Mouse (Mus musculus) layer of hippocampus, adult 11-12 months (tissue): ENCODE measurements around the gene Bdh1.
A peak's percentile ranks its signal among the peaks of the same experiment; 100 is the strongest.

Source experiments
- DNase-seq: peaks from one replicate; pipeline ENCODE4 v3.0.0; 2022; ENCODE audit warnings: low spot score

The Bdh1 gene

DNA sequence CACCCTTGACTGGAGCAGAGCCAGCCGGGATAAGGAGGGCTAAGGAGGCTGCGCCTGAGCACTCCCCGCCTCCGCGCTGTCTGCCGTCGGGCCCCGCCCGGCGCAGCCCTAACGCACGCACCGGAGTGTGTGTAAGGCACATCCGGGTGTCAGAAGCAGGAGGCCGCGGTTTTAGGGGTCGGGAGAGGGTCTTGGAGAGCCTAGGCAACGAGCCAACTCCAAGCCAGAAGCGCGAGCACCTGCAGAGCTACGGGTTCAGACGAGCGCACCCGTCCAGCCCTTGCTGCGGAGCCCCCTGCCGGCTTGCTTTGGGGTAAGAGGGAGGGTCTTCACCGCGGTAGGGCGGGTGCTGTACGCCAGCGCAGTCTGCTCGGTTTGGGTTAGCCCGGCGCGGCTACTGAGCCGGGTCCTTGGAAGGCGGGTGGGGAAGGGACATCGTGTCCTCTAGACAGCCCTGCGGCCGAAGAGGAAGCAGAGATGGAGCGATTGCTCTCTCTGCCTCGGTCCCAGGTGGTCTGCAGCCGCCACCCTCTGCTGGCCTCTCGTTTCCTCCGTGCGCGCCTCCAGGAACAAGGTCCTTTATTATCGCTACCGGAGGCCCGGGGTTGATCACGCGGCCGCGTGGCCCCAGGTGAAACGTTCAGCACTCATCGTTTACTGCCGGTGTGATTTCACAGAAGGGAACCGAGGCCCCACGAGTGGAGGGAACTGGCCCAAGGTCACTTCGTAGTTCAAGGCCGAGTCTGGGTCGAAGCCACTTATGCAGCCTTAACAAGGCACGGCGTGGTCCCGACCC, 6.8 kb downstream of the Bdh1 start:
- peak; percentile 86 for DNase-seq

DNA sequence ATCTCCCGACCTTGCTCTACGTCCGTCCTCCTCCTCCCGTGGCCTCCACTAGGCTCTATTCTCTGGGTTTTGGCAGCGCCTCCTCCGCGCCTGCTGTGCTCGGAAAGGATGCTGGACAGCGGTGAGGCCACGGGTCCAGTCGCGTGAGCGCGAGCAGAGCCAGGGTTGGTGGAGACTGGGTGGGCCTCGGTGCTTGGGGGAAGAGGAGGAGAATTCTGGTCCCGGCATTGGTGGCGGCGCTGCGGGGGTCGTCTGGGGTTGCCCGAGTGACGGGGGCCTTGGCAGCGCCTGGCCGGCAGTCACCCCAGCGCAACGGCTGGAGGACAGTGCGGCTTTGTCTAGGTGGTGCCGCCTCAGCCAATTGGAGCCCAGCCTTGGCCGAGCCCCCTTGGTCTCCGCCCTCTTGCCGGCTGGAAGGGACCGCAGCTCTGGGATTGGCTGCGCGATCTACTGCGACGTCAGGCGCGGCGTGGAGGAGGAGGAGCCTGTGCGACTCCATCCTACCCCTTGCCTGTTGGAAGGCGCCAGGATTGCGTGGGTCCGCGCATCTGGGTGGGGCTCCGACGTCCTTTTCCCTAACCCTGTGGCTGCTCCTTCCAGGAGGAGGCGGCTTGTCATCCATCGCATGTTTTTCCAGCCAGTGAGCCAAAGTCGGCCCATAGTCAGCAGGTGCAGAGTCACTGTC, 7.5 kb downstream of the Bdh1 start:
- DNase-seq = peak; percentile 96

GRCm38 (mm10) chr16:31433466-31434110, 11.5 kb downstream of the Bdh1 start:
- no peak for DNase-seq

- no peak for DNase-seq
Observed at GRCm38 (mm10) chr16:31435146-31435545, 13.1 kb downstream of the Bdh1 start.

GRCm38 (mm10) chr16:31436085-31436484, 14.0 kb downstream of the Bdh1 start:
- DNase-seq = no peak

- DNase-seq = no peak
Observed at GRCm38 (mm10) chr16:31437358-31437757, 15.3 kb downstream of the Bdh1 start.

DNA sequence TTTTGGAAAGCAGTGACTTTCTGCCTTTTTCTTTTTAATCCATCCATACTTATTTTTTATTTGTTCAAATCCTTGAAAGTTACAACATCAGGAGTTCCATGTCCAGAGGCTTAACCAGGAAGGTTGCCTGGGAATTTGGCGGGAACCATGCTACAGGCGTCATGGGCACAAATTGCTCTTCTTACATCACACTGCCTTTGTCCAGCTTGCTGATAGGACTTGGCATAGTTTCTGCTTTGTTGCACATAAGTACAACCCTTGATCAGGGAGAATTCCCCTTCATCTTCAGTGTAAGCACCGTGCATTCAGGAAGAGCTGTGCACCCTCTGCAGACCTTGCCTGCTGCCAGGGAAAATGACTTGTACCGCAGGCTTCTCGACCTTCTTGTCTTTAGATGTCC, 17.4 kb downstream of the Bdh1 start:
- DNase-seq = no peak

GRCm38 (mm10) chr16:31440046-31440445, 18.0 kb downstream of the Bdh1 start:
- no peak for DNase-seq

DNA sequence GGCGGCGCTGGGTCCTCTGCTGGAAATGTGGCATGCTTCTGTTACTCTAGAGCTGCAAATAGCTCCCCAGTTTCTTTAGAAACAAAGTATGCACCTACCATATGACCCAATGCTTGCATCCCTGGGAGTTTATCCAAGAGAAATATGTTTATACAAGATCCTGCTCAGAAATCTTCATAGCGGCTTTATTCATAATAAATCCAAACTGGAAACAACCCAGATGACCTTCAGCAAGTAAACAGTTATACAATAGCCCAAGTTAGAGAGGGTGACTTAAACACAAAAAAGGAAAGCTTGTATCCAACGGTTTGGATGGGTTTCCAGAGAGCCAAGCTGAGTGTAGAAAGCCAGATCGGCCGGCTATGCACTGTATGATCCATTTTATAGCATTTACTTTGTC, 22.4 kb downstream of the Bdh1 start:
- no peak for DNase-seq

- no peak for DNase-seq
Observed at GRCm38 (mm10) chr16:31446067-31446853, 24.2 kb downstream of the Bdh1 start.

DNA sequence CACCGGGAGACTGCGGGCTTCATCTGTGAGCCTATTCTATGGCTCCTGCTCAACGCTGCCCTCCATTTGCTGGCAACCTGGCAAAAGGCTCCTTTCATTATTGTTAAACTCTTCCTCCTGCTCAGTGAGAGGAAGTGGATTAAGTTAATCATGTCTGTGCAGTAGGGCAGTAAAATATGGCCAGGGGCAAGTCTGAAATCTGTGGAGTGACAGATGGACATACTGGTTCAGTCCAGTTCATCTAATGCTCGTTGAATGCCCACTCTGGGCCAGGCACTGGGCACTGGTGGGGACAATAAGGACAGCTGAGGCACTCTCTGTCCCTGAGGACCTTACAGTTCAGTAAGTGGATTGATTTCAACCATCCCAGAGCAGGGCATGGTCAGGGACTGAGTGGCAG, 27.9 kb downstream of the Bdh1 start:
- no peak for DNase-seq

GRCm38 (mm10) chr16:31451235-31451634, 29.2 kb downstream of the Bdh1 start:
- no peak for DNase-seq

- no peak for DNase-seq
Observed at GRCm38 (mm10) chr16:31452467-31452866, 30.4 kb downstream of the Bdh1 start.

- DNase-seq = no peak
Observed at GRCm38 (mm10) chr16:31454013-31454412, 31.9 kb downstream of the Bdh1 start.

DNA sequence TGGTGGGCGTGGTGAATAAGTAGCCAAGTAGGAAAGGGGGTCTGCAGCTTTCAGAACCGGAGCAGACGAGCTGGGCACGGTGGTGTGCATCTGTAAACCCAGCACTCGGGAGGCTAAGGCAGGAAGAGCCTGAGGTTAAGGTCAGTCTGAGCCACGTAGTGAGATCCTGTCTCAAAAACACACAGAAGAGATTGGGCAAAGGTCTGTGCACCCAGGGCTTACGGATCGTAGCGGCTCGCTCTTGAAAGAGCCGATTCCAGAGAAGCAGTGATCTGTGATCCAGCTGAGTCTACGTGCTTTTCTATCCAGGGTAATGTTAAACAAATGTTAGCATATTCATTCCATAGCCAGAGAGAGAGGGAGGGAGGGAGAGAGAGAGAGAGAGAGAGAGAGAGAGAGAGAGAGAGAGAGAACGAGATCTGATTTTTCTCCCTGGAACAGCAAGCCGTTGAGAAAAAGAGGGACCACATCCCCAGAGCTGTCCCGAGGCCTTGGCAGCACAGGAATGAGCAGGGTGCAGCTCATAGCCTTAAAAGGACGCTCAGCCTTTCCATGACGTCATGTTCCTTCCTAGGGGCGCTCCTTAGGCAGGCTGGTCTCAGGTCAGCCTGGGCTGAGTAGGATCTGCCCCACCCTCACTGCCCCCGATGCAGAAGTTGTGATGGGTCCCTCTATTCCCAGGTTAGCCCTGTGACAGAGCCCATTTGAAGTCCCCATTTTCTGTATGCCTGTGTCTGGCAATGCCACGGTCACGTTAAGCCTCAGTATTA, 33.4 kb downstream of the Bdh1 start:
- no peak for DNase-seq

- DNase-seq = peak; percentile 81
Observed at GRCm38 (mm10) chr16:31458229-31458918, 36.3 kb downstream of the Bdh1 start.

- DNase-seq = no peak
Observed at GRCm38 (mm10) chr16:31459968-31460461, 37.9 kb downstream of the Bdh1 start.

DNA sequence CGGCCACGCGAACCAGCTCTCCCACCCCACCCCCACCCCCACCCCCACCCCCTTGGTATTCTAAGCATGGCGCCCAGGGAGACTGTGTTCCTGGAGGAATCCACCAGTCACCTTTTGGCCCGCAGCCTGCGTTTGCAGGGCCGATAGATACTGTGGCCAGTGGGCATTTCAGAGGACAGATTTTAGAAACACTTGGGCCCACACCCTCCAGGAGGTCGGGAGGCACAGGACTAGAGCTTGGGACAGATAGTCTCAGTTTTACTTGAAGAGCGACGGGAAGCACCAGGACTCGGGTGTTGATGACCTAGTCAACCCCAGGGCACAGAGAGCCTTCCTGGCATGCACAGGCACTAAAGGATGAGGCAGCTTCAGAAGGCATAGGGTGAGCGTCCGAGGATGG, 38.4 kb downstream of the Bdh1 start:
- DNase-seq = no peak

GRCm38 (mm10) chr16:31461046-31461445, 39.0 kb downstream of the Bdh1 start:
- DNase-seq = no peak

- no peak for DNase-seq
Observed at GRCm38 (mm10) chr16:31462113-31462687, 40.1 kb downstream of the Bdh1 start.
